Mouse (Mus musculus) midbrain, postnatal 0 days (tissue): ENCODE data around the gene Insm2. TPM values are rescaled to one million over a fixed set of nuclear protein-coding genes. Genes with fewer than 3 reads are reported as not detected.
A peak's percentile ranks its signal among the peaks of the same experiment; 100 is the strongest.
"Not testable (repeated sequence)": the region's sequence is repeated elsewhere in the genome, so short reads cannot be mapped to it uniquely, and the experiment has no call there.

Experiments used
- ATAC-seq: fragments of 200-750 bp; cut with Nextera tagmentation; 2 replicates; pipeline ENCODE4 v1.8.0; 2017; ENCODE audit warnings: moderate number of reproducible peaks, mild to moderate bottlenecking, moderate TSS enrichment, moderate library complexity; ENCODE audit not compliant: low FRiP score
- DNase-seq: peaks from one replicate; pipeline ENCODE4 v3.0.0-alpha.2; 2015; ENCODE audit warnings: low spot score
- H3K27ac ChIP-seq: fragments of 300-500 bp; sonication (generic); 2 replicates; pipeline ENCODE4 v1.5.1; 2014; ENCODE audit warnings: low read depth, mild to moderate bottlenecking, low read length, mixed read lengths
- H3K27me3 ChIP-seq: fragments of 300-500 bp; sonication (generic); 2 replicates; pipeline ENCODE4 v1.6.1; 2014; ENCODE audit warnings: low read length, control low read depth, mixed read lengths; ENCODE audit not compliant: insufficient read depth
- H3K36me3 ChIP-seq: fragments of 300-500 bp; sonication (generic); 2 replicates; pipeline ENCODE4 v1.6.1; 2014; ENCODE audit warnings: low read length, control low read depth, mixed read lengths; ENCODE audit not compliant: insufficient read depth
- H3K4me1 ChIP-seq: fragments of 300-500 bp; sonication (generic); 2 replicates; pipeline ENCODE4 v1.6.1; 2014; ENCODE audit warnings: mild to moderate bottlenecking, control low read depth, antibody characterized with exemption, low read length, mixed read lengths; ENCODE audit not compliant: insufficient read depth
- H3K4me2 ChIP-seq: fragments of 300-500 bp; sonication (generic); 2 replicates; pipeline ENCODE4 v1.6.1; 2014; ENCODE audit warnings: low read depth, mild to moderate bottlenecking, low read length, mixed read lengths; ENCODE audit not compliant: poor library complexity, severe bottlenecking
- H3K4me3 ChIP-seq: fragments of 300-500 bp; sonication (generic); 2 replicates; pipeline ENCODE4 v1.5.1; 2014; ENCODE audit warnings: low read depth, mild to moderate bottlenecking, low read length, moderate library complexity
- H3K9ac ChIP-seq: fragments of 300-500 bp; sonication (generic); replicated peaks from 2 replicates; pipeline ENCODE4 v1.6.1; 2014; ENCODE audit warnings: mild to moderate bottlenecking, low read length, moderate library complexity, mixed read lengths; ENCODE audit not compliant: poor library complexity, severe bottlenecking
- H3K9me3 ChIP-seq: fragments of 300-500 bp; sonication (generic); 2 replicates; pipeline ENCODE4 v1.6.1; 2016; ENCODE audit warnings: low read length, control low read depth
- CTCF ChIP-seq: IDR thresholded peaks from 2 replicates; pipeline ENCODE4 v1.5.1; 2016; ENCODE audit warnings: antibody characterized with exemption, mild to moderate bottlenecking
- whole genome bisulfite sequencing: fragments of 180-500 bp; shearing (Covaris S2); extraction: QIAGEN DNeasy Blood & Tissue Kit; methylation state at CpG from one replicate; pipeline ENCODE4 v1.1.7; 2014; 5-methylcytosine and 5-hydroxymethylcytosine counted together
- polyA plus RNA-seq: library from polyadenylated mRNA; unstranded; fragments of >200 nt; fragmentation: Nextera tagmentation; extraction: Ambion mirVana; gene quantifications from 2 replicates; pipeline ENCODE4 v1.2.1, GENCODE M21; 2015
- total RNA-seq: library from RNA; depleted of rRNA; stranded (reverse); fragments of >200 nt; gene quantifications from 2 replicates; pipeline ENCODE4 v1.2.3, GENCODE M21; 2014; rRNA removed

The Insm2 gene
- total RNA-seq (0.66 and 1.5 TPM in 2 replicates), polyA plus RNA-seq (0.59 and 1.1 TPM in 2 replicates)

- DNase-seq (no peak), ATAC-seq (peak; percentile 67)
- peak within 1 kb of the TSS; percentile 50 for H3K4me3 ChIP-seq
- H3K27me3 ChIP-seq = peaks cover 37% of the 10 kb centered on the region
- peak within 1 kb of the TSS; percentile 93 for H3K4me2 ChIP-seq
- peak within 1 kb of the TSS; percentile 57 for H3K9ac ChIP-seq
- no peaks in the 10 kb centered on the region for H3K9me3 ChIP-seq
- H3K4me1 ChIP-seq = 0 out of 2 replicates have a peak, but pooled peaks cover 4% of the 10 kb centered on the region
- no peak for TF ChIP-seq CTCF
- H3K27ac ChIP-seq = no peak within 1 kb of the TSS
- under 1% methylated on average over 66 of the region's 77 CpGs for WGBS
- peaks cover 6% of the 10 kb centered on the region; the same call in 1 of the 2 replicates for H3K36me3 ChIP-seq
Measured at GRCm38 (mm10) chr12:55598887-55599561, at the start of gene Insm2. TSS of gene Insm2 (plus strand) at chr12:55599427.

- 81% methylated on average over 6 of the region's 6 CpGs for WGBS
- not testable (repeated sequence) for H3K4me1 ChIP-seq, H3K36me3 ChIP-seq, H3K27ac ChIP-seq, DNase-seq, H3K9ac ChIP-seq, H3K4me2 ChIP-seq, H3K27me3 ChIP-seq, H3K9me3 ChIP-seq, H3K4me3 ChIP-seq, ATAC-seq
Measured at GRCm38 (mm10) chr12:55554901-55555300, 44.3 kb upstream of the Insm2 start.

GRCm38 (mm10) chr12:55557866-55558265 lies 41.4 kb upstream of the Insm2 start:
- Histone ChIP-seq H3K27me3 (no peaks in the 10 kb centered on the region), H3K4me3 (no peak overlapping the region), H3K4me2 (no peak overlapping the region), H3K9me3 (no peaks in the 10 kb centered on the region), H3K9ac (no peak overlapping the region), H3K4me1 (peaks cover 6% of the 10 kb centered on the region; the same call in 1 of the 2 replicates), H3K27ac (no peak overlapping the region), H3K36me3 (no peaks in the 10 kb centered on the region)
- WGBS = 47% methylated on average over 6 of the region's 6 CpGs
- ATAC-seq (no peak), DNase-seq (no peak)
- TF ChIP-seq CTCF = no peak

GRCm38 (mm10) chr12:55559184-55559855 lies 39.9 kb upstream of the Insm2 start:
- Histone ChIP-seq H3K4me3 (no peak overlapping the region), H3K9ac (no peak overlapping the region), H3K4me1 (peaks cover 6% of the 10 kb centered on the region; the same call in 1 of the 2 replicates), H3K9me3 (no peaks in the 10 kb centered on the region), H3K4me2 (no peak overlapping the region), H3K36me3 (no peaks in the 10 kb centered on the region), H3K27ac (no peak overlapping the region), H3K27me3 (no peaks in the 10 kb centered on the region)
- no peak for ATAC-seq
- DNase-seq = no peak
- 90% methylated on average over 12 of the region's 12 CpGs for WGBS
- no peak for TF ChIP-seq CTCF

GRCm38 (mm10) chr12:55560025-55560690 lies 39.1 kb upstream of the Insm2 start:
- Histone ChIP-seq H3K27ac (no peak overlapping the region), H3K27me3 (no peaks in the 10 kb centered on the region), H3K4me2 (peak overlapping the region; percentile 60), H3K36me3 (no peaks in the 10 kb centered on the region), H3K9ac (peak overlapping the region; percentile 39), H3K4me3 (peak overlapping the region; percentile 36), H3K9me3 (no peaks in the 10 kb centered on the region), H3K4me1 (peaks cover 6% of the 10 kb centered on the region; the same call in 1 of the 2 replicates)
- ATAC-seq (no peak), DNase-seq (no peak)
- TF ChIP-seq CTCF = no peak
- WGBS = 7% methylated on average over 19 of the region's 19 CpGs

- Histone ChIP-seq H3K27me3 (no peaks in the 10 kb centered on the region), H3K36me3 (no peaks in the 10 kb centered on the region), H3K27ac (no peak overlapping the region), H3K4me2 (no peak overlapping the region), H3K4me1 (peaks cover 6% of the 10 kb centered on the region; the same call in 1 of the 2 replicates), H3K9me3 (no peaks in the 10 kb centered on the region), H3K9ac (no peak overlapping the region), H3K4me3 (no peak overlapping the region)
- no peak for TF ChIP-seq CTCF
- 96% methylated on average over 3 of the region's 3 CpGs for WGBS
- ATAC-seq = no peak
- DNase-seq = no peak
Measured at GRCm38 (mm10) chr12:55563742-55564141, 35.5 kb upstream of the Insm2 start.
